Mouse (Mus musculus): Measurements from ENCODE around the gene Med26. TPM values are rescaled to one million over a fixed set of nuclear protein-coding genes. Genes with fewer than 3 reads are reported as not detected.

Gene Med26
- polyA plus RNA-seq, 1 experiment: 10.3 TPM

DNA sequence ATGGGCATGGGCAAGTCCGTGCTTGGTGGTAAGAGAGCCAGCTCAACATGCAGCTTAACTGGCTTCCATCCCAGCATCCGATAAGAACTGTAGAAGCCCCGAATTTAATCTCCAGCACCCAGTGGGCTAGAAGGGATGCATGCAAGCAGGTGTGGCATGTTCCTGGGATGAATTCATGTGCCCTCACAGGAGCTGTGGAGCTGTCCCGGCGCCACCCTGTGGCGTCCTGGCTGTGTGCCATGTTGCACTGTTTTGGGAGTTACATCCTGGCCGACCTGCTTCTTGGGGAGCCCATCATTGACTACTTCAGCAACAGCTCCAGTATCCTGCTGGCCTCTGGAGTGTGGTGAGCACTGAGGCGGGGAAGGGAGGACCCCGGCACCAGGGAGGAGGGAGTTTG is 31.3 kb upstream of the Med26 start:
- peak; percentile 24 to 33 for DNase-seq
- WGBS: 21% methylated on average over 9 of the region's 9 CpGs
- Histone ChIP-seq H3K4me1 (ENCODE audit: control insufficient read depth, insufficient read depth, low read length) (peaks cover 4% of the 10 kb centered on the region), H3K4me3 (replicated peaks; ENCODE audit: insufficient read depth, low read depth, low read length) (no peak overlapping the region), H3K27ac (ENCODE audit: insufficient read depth, low read length) (no peak overlapping the region), H3K27me3 (ENCODE audit: control insufficient read depth, insufficient read depth, low read length) (no peaks in the 10 kb centered on the region)
- TF ChIP-seq CTCF (IDR thresholded peaks at IDR 0.05; ENCODE audit: borderline replicate concordance, insufficient read depth, low read depth, low read length) (no peak), POLR2A (IDR thresholded peaks at IDR 0.05; ENCODE audit: borderline replicate concordance, insufficient read depth, low read length) (no peak)

DNA sequence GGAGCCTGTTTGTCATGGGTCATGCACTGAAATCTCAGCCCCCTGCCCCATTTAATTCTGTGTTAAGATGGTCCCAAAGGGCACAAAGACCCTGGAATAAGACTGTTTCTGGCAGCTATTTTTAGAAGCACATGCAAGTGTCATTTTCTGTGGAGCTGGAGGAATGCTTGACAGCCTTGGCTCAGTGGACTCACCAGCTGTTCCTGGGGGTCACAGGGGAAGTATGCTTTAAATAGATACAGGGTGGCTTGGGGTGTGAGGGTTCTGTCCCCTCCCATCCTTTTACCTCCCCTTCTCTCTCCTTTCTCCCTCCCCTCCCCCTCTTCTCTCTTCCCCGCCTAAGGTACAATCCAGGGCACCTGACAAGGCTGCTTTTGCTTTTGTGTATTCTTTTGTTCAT is 29.9 kb upstream of the Med26 start:
- Histone ChIP-seq H3K27ac (ENCODE audit: insufficient read depth, low read length) (no peak overlapping the region), H3K4me3 (replicated peaks; ENCODE audit: insufficient read depth, low read depth, low read length) (no peak overlapping the region), H3K4me1 (ENCODE audit: control insufficient read depth, insufficient read depth, low read length) (peaks cover 8% of the 10 kb centered on the region), H3K27me3 (ENCODE audit: control insufficient read depth, insufficient read depth, low read length) (no peaks in the 10 kb centered on the region)
- TF ChIP-seq POLR2A (IDR thresholded peaks at IDR 0.05; ENCODE audit: borderline replicate concordance, insufficient read depth, low read length): no peak
- no peak for TF ChIP-seq CTCF (IDR thresholded peaks at IDR 0.05; ENCODE audit: borderline replicate concordance, insufficient read depth, low read depth, low read length)
- DNase-seq: no peak
- WGBS: 65% methylated on average over 1 of the region's 1 CpGs

DNA sequence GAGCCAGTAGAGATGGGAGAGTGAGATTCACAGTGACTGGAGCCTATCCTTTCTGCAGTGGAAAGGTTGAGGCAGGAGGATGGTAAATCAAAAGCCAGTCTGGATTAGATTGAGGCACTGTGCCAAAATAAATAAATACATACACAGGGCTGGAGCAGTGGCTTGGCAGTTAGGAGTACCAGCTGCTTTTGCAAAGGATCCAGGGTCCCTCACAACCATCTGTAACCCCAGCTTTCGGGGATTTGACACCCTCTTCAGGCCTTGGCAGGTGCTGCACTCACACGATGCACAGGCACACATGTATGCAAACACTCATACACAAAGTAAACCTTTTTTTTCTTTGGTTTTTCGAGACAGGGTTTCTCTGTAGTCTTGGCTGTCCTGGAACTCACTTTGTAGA is 29.2 kb upstream of the Med26 start:
- no peak overlapping the region for H3K27ac ChIP-seq (ENCODE audit: insufficient read depth, low read length)
- H3K4me3 ChIP-seq (replicated peaks; ENCODE audit: insufficient read depth, low read depth, low read length): no peak overlapping the region
- H3K4me1 ChIP-seq (ENCODE audit: control insufficient read depth, insufficient read depth, low read length): peaks cover 8% of the 10 kb centered on the region
- 80% methylated on average over 3 of the region's 3 CpGs for WGBS
- no peak for TF ChIP-seq CTCF (IDR thresholded peaks at IDR 0.05; ENCODE audit: borderline replicate concordance, insufficient read depth, low read depth, low read length)
- no peak for TF ChIP-seq POLR2A (IDR thresholded peaks at IDR 0.05; ENCODE audit: borderline replicate concordance, insufficient read depth, low read length)
- H3K27me3 ChIP-seq (ENCODE audit: control insufficient read depth, insufficient read depth, low read length): no peaks in the 10 kb centered on the region
- DNase-seq: no peak

DNA sequence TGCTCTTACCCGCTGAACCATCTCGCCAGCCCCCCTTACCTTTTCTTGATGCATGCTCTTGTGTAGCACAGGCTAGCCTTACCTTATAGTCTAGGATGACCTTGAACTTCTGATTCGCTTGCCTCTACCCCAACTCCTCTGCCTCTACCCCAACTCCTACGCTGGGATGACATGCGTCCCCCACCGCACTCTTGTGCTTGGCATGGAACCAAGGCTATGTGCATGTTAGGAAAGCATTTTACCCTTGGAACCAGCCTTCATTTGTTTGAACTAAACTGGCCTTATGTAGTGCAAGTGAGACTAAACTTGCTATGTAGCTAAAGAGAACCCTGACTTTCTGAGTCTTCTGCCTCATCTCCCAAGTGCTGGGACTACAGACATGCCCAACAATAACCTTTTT is 27.8 kb upstream of the Med26 start:
- peaks cover 8% of the 10 kb centered on the region for H3K4me1 ChIP-seq (ENCODE audit: control insufficient read depth, insufficient read depth, low read length)
- 83% methylated on average over 6 of the region's 6 CpGs for WGBS
- no peak overlapping the region for H3K27ac ChIP-seq (ENCODE audit: insufficient read depth, low read length)
- TF ChIP-seq CTCF (IDR thresholded peaks at IDR 0.05; ENCODE audit: borderline replicate concordance, insufficient read depth, low read depth, low read length): no peak
- TF ChIP-seq POLR2A (IDR thresholded peaks at IDR 0.05; ENCODE audit: borderline replicate concordance, insufficient read depth, low read length): no peak
- no peaks in the 10 kb centered on the region for H3K27me3 ChIP-seq (ENCODE audit: control insufficient read depth, insufficient read depth, low read length)
- no peak overlapping the region for H3K4me3 ChIP-seq (replicated peaks; ENCODE audit: insufficient read depth, low read depth, low read length)
- DNase-seq: no peak

DNA sequence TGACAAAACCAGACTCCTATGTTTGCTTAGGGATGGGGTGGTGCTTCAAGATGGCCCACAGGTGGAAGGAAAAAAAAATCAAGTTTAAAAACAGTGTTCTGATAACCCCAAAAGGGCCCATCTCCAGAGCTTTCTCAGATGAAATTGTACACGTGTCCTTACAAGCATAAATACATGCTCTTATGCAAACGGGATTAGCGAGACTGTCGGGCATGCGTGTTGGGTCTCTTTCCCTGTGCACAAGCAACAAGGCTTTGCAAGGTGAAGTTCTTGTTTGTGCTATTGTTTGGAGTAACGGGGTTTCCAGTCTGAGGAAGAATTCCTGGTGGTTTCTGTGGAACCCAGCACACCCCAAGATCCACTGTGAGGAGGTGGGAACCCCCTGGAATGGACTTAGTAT is 25.4 kb upstream of the Med26 start:
- 56% methylated on average over 6 of the region's 6 CpGs for WGBS
- Histone ChIP-seq H3K4me1 (ENCODE audit: control insufficient read depth, insufficient read depth, low read length) (peaks cover 11% of the 10 kb centered on the region), H3K27ac (ENCODE audit: insufficient read depth, low read length) (no peak overlapping the region), H3K4me3 (replicated peaks; ENCODE audit: insufficient read depth, low read depth, low read length) (peak overlapping the region; percentile 41), H3K27me3 (ENCODE audit: control insufficient read depth, insufficient read depth, low read length) (no peaks in the 10 kb centered on the region)
- TF ChIP-seq POLR2A (IDR thresholded peaks at IDR 0.05; ENCODE audit: borderline replicate concordance, insufficient read depth, low read length): no peak
- TF ChIP-seq CTCF (IDR thresholded peaks at IDR 0.05; ENCODE audit: borderline replicate concordance, insufficient read depth, low read depth, low read length): no peak
- DNase-seq: no peak

DNA sequence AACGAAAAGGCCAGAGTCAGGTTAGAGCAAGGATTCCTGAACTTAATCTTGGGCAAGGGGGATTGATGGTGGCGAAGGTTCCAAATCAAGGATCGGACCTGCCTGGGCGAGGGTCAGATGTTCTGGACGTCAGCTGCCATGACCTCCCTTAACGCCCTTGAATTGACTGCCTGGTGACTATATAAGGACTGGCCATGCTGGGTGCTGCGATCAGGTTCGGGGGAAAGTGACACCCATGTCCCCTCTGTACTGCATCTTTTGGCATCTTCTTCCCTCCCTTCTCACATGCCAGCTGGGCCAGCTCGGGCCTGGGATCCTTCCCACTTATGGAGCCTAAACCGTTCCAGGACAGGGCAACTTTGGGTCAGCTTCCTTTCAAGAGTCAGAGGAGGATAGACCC is 24.4 kb upstream of the Med26 start:
- Histone ChIP-seq H3K4me3 (replicated peaks; ENCODE audit: insufficient read depth, low read depth, low read length) (peak overlapping the region; percentile 97), H3K27me3 (ENCODE audit: control insufficient read depth, insufficient read depth, low read length) (no peaks in the 10 kb centered on the region), H3K27ac (ENCODE audit: insufficient read depth, low read length) (peak overlapping the region; percentile 39), H3K4me1 (ENCODE audit: control insufficient read depth, insufficient read depth, low read length) (peaks cover 11% of the 10 kb centered on the region)
- WGBS: under 1% methylated on average over 10 of the region's 10 CpGs
- no peak for DNase-seq
- no peak for TF ChIP-seq CTCF (IDR thresholded peaks at IDR 0.05; ENCODE audit: borderline replicate concordance, insufficient read depth, low read depth, low read length)
- TF ChIP-seq POLR2A (IDR thresholded peaks at IDR 0.05; ENCODE audit: borderline replicate concordance, insufficient read depth, low read length): no peak

DNA sequence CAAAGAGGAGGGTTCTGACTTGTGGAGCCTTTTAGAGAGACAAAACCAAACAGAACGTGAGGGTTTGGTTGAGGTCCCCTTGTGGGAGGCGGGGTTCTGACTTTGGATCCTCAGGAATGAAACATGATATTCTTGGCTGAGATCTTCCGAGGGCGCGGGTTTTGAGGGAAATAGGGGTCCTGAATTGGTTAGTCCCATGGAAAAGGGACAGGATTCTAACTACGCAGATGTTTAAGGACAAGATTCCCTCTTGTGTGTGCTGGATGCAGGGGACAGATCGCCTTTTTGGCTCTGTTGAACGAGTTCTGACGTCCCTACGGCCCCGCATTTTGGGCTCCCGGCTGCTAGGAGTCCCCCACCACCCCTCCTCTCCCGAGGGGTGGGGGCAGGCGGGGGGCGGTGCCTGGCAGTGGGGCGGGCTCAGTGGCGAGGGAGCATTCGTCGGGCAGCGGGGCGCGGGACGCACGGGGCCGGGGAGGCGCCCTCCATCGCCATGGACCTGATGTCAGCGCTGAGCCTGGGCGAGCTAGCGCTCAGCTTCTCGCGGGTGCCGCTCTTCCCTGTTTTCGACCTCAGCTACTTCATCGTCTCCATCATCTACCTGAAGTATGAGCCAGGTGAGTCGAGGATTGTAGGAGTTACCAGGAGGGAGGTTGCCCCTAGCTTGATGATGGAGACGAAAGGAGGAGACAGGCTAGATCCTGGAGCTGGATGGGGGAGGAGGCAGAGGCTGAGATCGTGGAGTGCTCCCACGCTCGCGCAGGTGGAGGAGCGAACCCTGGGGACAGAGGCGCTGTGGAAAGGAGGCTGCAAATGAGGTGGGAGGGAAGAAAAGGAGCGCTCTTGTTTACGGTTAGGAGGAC is 23.8 kb upstream of the Med26 start, which contains the start of gene Tmem38a:
Gene Tmem38a, plus strand, starts transcription at position 445 of the 863 bp plus-strand sequence.
- DNase-seq: peak; percentile 80 to 81
- Histone ChIP-seq H3K27me3 (ENCODE audit: control insufficient read depth, insufficient read depth, low read length) (no peaks in the 10 kb centered on the region), H3K27ac (ENCODE audit: insufficient read depth, low read length) (peak within 1 kb of the TSS; percentile 86), H3K4me1 (ENCODE audit: control insufficient read depth, insufficient read depth, low read length) (peaks cover 11% of the 10 kb centered on the region), H3K4me3 (replicated peaks; ENCODE audit: insufficient read depth, low read depth, low read length) (peak within 1 kb of the TSS; percentile 97)
- TF ChIP-seq CTCF (IDR thresholded peaks at IDR 0.05; ENCODE audit: borderline replicate concordance, insufficient read depth, low read depth, low read length) (no peak), POLR2A (IDR thresholded peaks at IDR 0.05; ENCODE audit: borderline replicate concordance, insufficient read depth, low read length) (peak; percentile 81)
- WGBS: under 1% methylated on average over 45 of the region's 45 CpGs

Data from cerebellum, adult 2 months (tissue).